Mouse (Mus musculus) midbrain, postnatal 0 days (tissue): Measurements from ENCODE around the gene Sez6. TPM values are rescaled to one million over a fixed set of nuclear protein-coding genes. Genes with fewer than 3 reads are reported as not detected.

Source experiments
- ATAC-seq: fragments of 200-750 bp; cut with Nextera tagmentation; 2 replicates; pipeline ENCODE4 v1.8.0; 2017; ENCODE audit warnings: moderate number of reproducible peaks, mild to moderate bottlenecking, moderate TSS enrichment, moderate library complexity; ENCODE audit not compliant: low FRiP score
- DNase-seq: peaks from one replicate; pipeline ENCODE4 v3.0.0-alpha.2; 2015; ENCODE audit warnings: low spot score
- H3K27ac ChIP-seq: fragments of 300-500 bp; sonication (generic); 2 replicates; pipeline ENCODE4 v1.5.1; 2014; ENCODE audit warnings: low read depth, mild to moderate bottlenecking, low read length, mixed read lengths
- H3K27me3 ChIP-seq: fragments of 300-500 bp; sonication (generic); 2 replicates; pipeline ENCODE4 v1.6.1; 2014; ENCODE audit warnings: low read length, control low read depth, mixed read lengths; ENCODE audit not compliant: insufficient read depth
- H3K36me3 ChIP-seq: fragments of 300-500 bp; sonication (generic); 2 replicates; pipeline ENCODE4 v1.6.1; 2014; ENCODE audit warnings: low read length, control low read depth, mixed read lengths; ENCODE audit not compliant: insufficient read depth
- H3K4me1 ChIP-seq: fragments of 300-500 bp; sonication (generic); 2 replicates; pipeline ENCODE4 v1.6.1; 2014; ENCODE audit warnings: mild to moderate bottlenecking, control low read depth, antibody characterized with exemption, low read length, mixed read lengths; ENCODE audit not compliant: insufficient read depth
- H3K4me2 ChIP-seq: fragments of 300-500 bp; sonication (generic); 2 replicates; pipeline ENCODE4 v1.6.1; 2014; ENCODE audit warnings: low read depth, mild to moderate bottlenecking, low read length, mixed read lengths; ENCODE audit not compliant: poor library complexity, severe bottlenecking
- H3K4me3 ChIP-seq: fragments of 300-500 bp; sonication (generic); 2 replicates; pipeline ENCODE4 v1.5.1; 2014; ENCODE audit warnings: low read depth, mild to moderate bottlenecking, low read length, moderate library complexity
- H3K9ac ChIP-seq: fragments of 300-500 bp; sonication (generic); replicated peaks from 2 replicates; pipeline ENCODE4 v1.6.1; 2014; ENCODE audit warnings: mild to moderate bottlenecking, low read length, moderate library complexity, mixed read lengths; ENCODE audit not compliant: poor library complexity, severe bottlenecking
- H3K9me3 ChIP-seq: fragments of 300-500 bp; sonication (generic); 2 replicates; pipeline ENCODE4 v1.6.1; 2016; ENCODE audit warnings: low read length, control low read depth
- CTCF ChIP-seq: IDR thresholded peaks from 2 replicates; pipeline ENCODE4 v1.5.1; 2016; ENCODE audit warnings: antibody characterized with exemption, mild to moderate bottlenecking
- WGBS: fragments of 180-500 bp; shearing (Covaris S2); extraction: QIAGEN DNeasy Blood & Tissue Kit; methylation state at CpG from one replicate; pipeline ENCODE4 v1.1.7; 2014; 5-methylcytosine and 5-hydroxymethylcytosine counted together
- polyA plus RNA-seq: library from polyadenylated mRNA; unstranded; fragments of >200 nt; fragmentation: Nextera tagmentation; extraction: Ambion mirVana; gene quantifications from 2 replicates; pipeline ENCODE4 v1.2.1, GENCODE M21; 2015
- total RNA-seq: library from RNA; depleted of rRNA; stranded (reverse); fragments of >200 nt; gene quantifications from 2 replicates; pipeline ENCODE4 v1.2.3, GENCODE M21; 2014

Sez6 gene
- total and polyA plus RNA-seq, 2 experiments from 2014 or later = 121 to 173 TPM

- H3K27me3 ChIP-seq = no peaks in the 10 kb centered on the region
- peak; percentile 56; the same call in 1 of the 2 replicates for ATAC-seq
- no peak overlapping the region; the same call in 1 of the 2 replicates for H3K9ac ChIP-seq
- peak overlapping the region; percentile 15; the same call in 1 of the 2 replicates for H3K4me2 ChIP-seq
- no peak overlapping the region for H3K4me3 ChIP-seq
- 12% methylated on average over 17 of the region's 17 CpGs for WGBS
- DNase-seq = peak; percentile 90
- H3K9me3 ChIP-seq = no peaks in the 10 kb centered on the region
- H3K27ac ChIP-seq = peak overlapping the region; percentile 52
- no peak for TF ChIP-seq CTCF
- peaks cover 8% of the 10 kb centered on the region for H3K36me3 ChIP-seq
- peaks cover 16% of the 10 kb centered on the region for H3K4me1 ChIP-seq
Measured at GRCm38 (mm10) chr11:77965101-77966036, 34.8 kb downstream of the Sez6 start.

- H3K36me3 ChIP-seq = peaks cover 8% of the 10 kb centered on the region
- ATAC-seq (peak; percentile 24; the same call in 1 of the 2 replicates), DNase-seq (no peak)
- peaks cover 16% of the 10 kb centered on the region for H3K4me1 ChIP-seq
- H3K9ac ChIP-seq = no peak overlapping the region
- no peaks in the 10 kb centered on the region for H3K27me3 ChIP-seq
- no peaks in the 10 kb centered on the region for H3K9me3 ChIP-seq
- no peak overlapping the region for H3K27ac ChIP-seq
- H3K4me3 ChIP-seq = no peak overlapping the region
- no peak overlapping the region for H3K4me2 ChIP-seq
- no peak for TF ChIP-seq CTCF
- 48% methylated on average over 5 of the region's 5 CpGs for WGBS
Measured at GRCm38 (mm10) chr11:77966037-77966391, 35.4 kb downstream of the Sez6 start.

- no peak for ATAC-seq
Measured at GRCm38 (mm10) chr11:77967114-77967513, 36.5 kb downstream of the Sez6 start.

GRCm38 (mm10) chr11:77968786-77969185 is 38.2 kb downstream of the Sez6 start:
- ATAC-seq (no peak), DNase-seq (no peak)
- Histone ChIP-seq H3K4me1 (peaks cover 16% of the 10 kb centered on the region), H3K4me2 (no peak overlapping the region), H3K27ac (no peak overlapping the region), H3K4me3 (no peak overlapping the region), H3K36me3 (peaks cover 10% of the 10 kb centered on the region; the same call in 1 of the 2 replicates), H3K27me3 (no peaks in the 10 kb centered on the region), H3K9me3 (no peaks in the 10 kb centered on the region), H3K9ac (no peak overlapping the region)
- no peak for TF ChIP-seq CTCF
- WGBS = 85% methylated on average over 4 of the region's 4 CpGs

More at GRCm38 (mm10) chr11:77967114-77967513, 36.5 kb downstream of the Sez6 start:
- H3K9ac ChIP-seq = no peak overlapping the region
- no peak overlapping the region for H3K4me2 ChIP-seq
- H3K27me3 ChIP-seq = no peaks in the 10 kb centered on the region
- H3K36me3 ChIP-seq = peaks cover 8% of the 10 kb centered on the region
- TF ChIP-seq CTCF = peak; percentile 89
- peaks cover 16% of the 10 kb centered on the region for H3K4me1 ChIP-seq
- peak; percentile 89 for DNase-seq
- no peak overlapping the region for H3K4me3 ChIP-seq
- WGBS = 2% methylated on average over 4 of the region's 4 CpGs
- no peaks in the 10 kb centered on the region for H3K9me3 ChIP-seq
- no peak overlapping the region for H3K27ac ChIP-seq

- H3K27me3 ChIP-seq = no peaks in the 10 kb centered on the region
- no peak for ATAC-seq
- no peak for DNase-seq
- peaks cover 5% of the 10 kb centered on the region for H3K4me1 ChIP-seq
- H3K27ac ChIP-seq = no peak overlapping the region
- no peaks in the 10 kb centered on the region for H3K9me3 ChIP-seq
- no peak overlapping the region for H3K4me3 ChIP-seq
- no peak for TF ChIP-seq CTCF
- H3K36me3 ChIP-seq = peaks cover 12% of the 10 kb centered on the region; the same call in 1 of the 2 replicates
- H3K9ac ChIP-seq = no peak overlapping the region
- H3K4me2 ChIP-seq = no peak overlapping the region
- 87% methylated on average over 6 of the region's 6 CpGs for WGBS
Measured at GRCm38 (mm10) chr11:77970718-77971117, 40.1 kb downstream of the Sez6 start.

- H3K27me3 ChIP-seq = no peaks in the 10 kb centered on the region
- no peak overlapping the region for H3K4me3 ChIP-seq
- H3K9ac ChIP-seq = no peak overlapping the region
- no peak for TF ChIP-seq CTCF
- ATAC-seq (no peak), DNase-seq (no peak)
- no peak overlapping the region for H3K27ac ChIP-seq
- H3K4me1 ChIP-seq = no peaks in the 10 kb centered on the region
- peaks cover 32% of the 10 kb centered on the region for H3K36me3 ChIP-seq
- H3K9me3 ChIP-seq = no peaks in the 10 kb centered on the region
- H3K4me2 ChIP-seq = no peak overlapping the region
- WGBS = 89% methylated on average over 7 of the region's 7 CpGs
Measured at GRCm38 (mm10) chr11:77973520-77973919, 42.9 kb downstream of the Sez6 start.
